ENCODE assay signal across 7 mouse cellular contexts in genomic region chr8:89040751-89041420, GRCm38 (mm10). TPM values are rescaled to one million over a fixed set of nuclear protein-coding genes. Genes with fewer than 3 reads are reported as not detected.
DNase-seq lines count a peak whose midpoint lies in the region; ATAC-seq and TF ChIP-seq lines count a peak whose summit lies in the region.

No protein-coding gene starts in this region.

- DNase-seq in ES-E14 (ENCODE audit: low read depth, low spot score), result no peak
- DNase-seq in liver, adult 2 months (ENCODE audit: extremely low read depth, low read depth, low spot score), result peak; percentile 83
- no peak for DNase-seq in cerebellum, adult 11-12 months

- ATAC-seq in hindbrain, embryonic 15.5 days (ENCODE audit: low FRiP score, low read depth), result no peak
- ATAC-seq in stomach, embryonic 16.5 days (ENCODE audit: insufficient read depth, low FRiP score), result no peak
- no peak for ATAC-seq in cerebellum, adult (ENCODE audit: insufficient number of reproducible peaks, low FRiP score, low TSS enrichment)

- 0 out of 2 replicates have a peak, but pooled peaks have one; percentile 0 for TF ChIP-seq CTCF in liver, adult 2 months (IDR thresholded peaks at IDR 0.05; ENCODE audit: low read depth, low read length)

- peaks cover 8 to 9% of the 10 kb centered on the region in 2 experiments for H3K4me1 ChIP-seq in ES-E14 (ENCODE audit: control insufficient read depth in 2 of 2, insufficient read depth in 2 of 2, low read length in 2 of 2, poor library complexity in 1 of 2)
- 0 out of 2 replicates have a peak, but pooled peaks cover 3% of the 10 kb centered on the region for H3K4me1 ChIP-seq in brown adipose tissue, adult 24 weeks (ENCODE audit: control insufficient read depth, insufficient read depth, insufficient read length, low read length)
- H3K4me1 ChIP-seq in hindbrain, embryonic 15.5 days (replicated peaks), result peaks cover 36% of the 10 kb centered on the region
- H3K4me1 ChIP-seq in liver, adult 2 months (ENCODE audit: control insufficient read depth, insufficient read depth, low read length), result peaks cover 19% of the 10 kb centered on the region
- H3K4me1 ChIP-seq in stomach, embryonic 16.5 days (ENCODE audit: control insufficient read depth, insufficient read depth, low read length), result peaks cover 28% of the 10 kb centered on the region

- H3K9ac ChIP-seq in ES-E14 (ENCODE audit: insufficient read depth, low read depth, low read length, poor library complexity, severe bottlenecking), result peak overlapping the region; percentile 99
- peak overlapping the region; percentile 48; the same call in 1 of the 2 replicates for H3K9ac ChIP-seq in hindbrain, embryonic 15.5 days
- H3K9ac ChIP-seq in liver, adult 2 months (ENCODE audit: low read depth, low read length), result peak overlapping the region; percentile 94
- H3K9ac ChIP-seq in stomach, embryonic 16.5 days (ENCODE audit: low read length), result peak overlapping the region; percentile 73

- H3K27me3 ChIP-seq in hindbrain, embryonic 15.5 days, result peaks cover 26% of the 10 kb centered on the region
- H3K27me3 ChIP-seq in liver, adult 2 months (ENCODE audit: control insufficient read depth, insufficient read depth, low read length), result no peaks in the 10 kb centered on the region
- peaks cover 72% of the 10 kb centered on the region for H3K27me3 ChIP-seq in stomach, embryonic 16.5 days (ENCODE audit: control insufficient read depth, insufficient read depth, low read length)

- TF ChIP-seq POLR2A in liver, adult 2 months (IDR thresholded peaks at IDR 0.05; ENCODE audit: extremely low read depth, insufficient read depth, low read length), result peak; percentile 54; the same call in 1 of the 2 replicates

- peak overlapping the region; percentile 85 to 98 for H3K4me3 ChIP-seq in ES-E14 (ENCODE audit: insufficient read depth in 1 of 2, low read depth in 1 of 2, low read length in 2 of 2, poor library complexity in 1 of 2, severe bottlenecking in 1 of 2)
- peak overlapping the region; percentile 56 for H3K4me3 ChIP-seq in brown adipose tissue, adult 24 weeks (ENCODE audit: insufficient read depth, low read depth, low read length)
- peak overlapping the region; percentile 50 for H3K4me3 ChIP-seq in hindbrain, embryonic 15.5 days
- H3K4me3 ChIP-seq in liver, adult 2 months (ENCODE audit: insufficient read depth, low read depth, low read length), result peak overlapping the region; percentile 96
- H3K4me3 ChIP-seq in stomach, embryonic 16.5 days (replicated peaks; ENCODE audit: low read length), result peak overlapping the region; percentile 55

- peaks cover 9% of the 10 kb centered on the region; the same call in 1 of the 2 replicates for H3K36me3 ChIP-seq in ES-E14 (ENCODE audit: control insufficient read depth, insufficient read depth, low read length, poor library complexity, severe bottlenecking)
- H3K36me3 ChIP-seq in hindbrain, embryonic 15.5 days, result no peaks in the 10 kb centered on the region
- no peaks in the 10 kb centered on the region for H3K36me3 ChIP-seq in liver, adult 2 months (ENCODE audit: control insufficient read depth, insufficient read depth, low read length)
- H3K36me3 ChIP-seq in stomach, embryonic 16.5 days (ENCODE audit: control insufficient read depth, insufficient read depth, low read length), result no peaks in the 10 kb centered on the region

- WGBS in hindbrain, embryonic 15.5 days, result 2% methylated on average over 40 of the region's 40 CpGs
- 2% methylated on average over 40 of the region's 40 CpGs for WGBS in liver, adult 2 months
- 7% methylated on average over 40 of the region's 40 CpGs for WGBS in stomach, embryonic 16.5 days

- in situ Hi-C loops in ES-E14 (cut with MboI; ENCODE audit: low sequenced_read_pairs in 2 of 2, unreplicated experiment in 2 of 2), result no loop called here

- H3K9me3 ChIP-seq in ES-E14 (ENCODE audit: control insufficient read depth, insufficient read depth, low read depth, low read length), result no peaks in the 10 kb centered on the region
- no peaks in the 10 kb centered on the region for H3K9me3 ChIP-seq in hindbrain, embryonic 15.5 days
- H3K9me3 ChIP-seq in stomach, embryonic 16.5 days (replicated peaks; ENCODE audit: control insufficient read depth, low read length), result no peaks in the 10 kb centered on the region

- peak overlapping the region; percentile 69 for H3K4me2 ChIP-seq in hindbrain, embryonic 15.5 days
- peak overlapping the region; percentile 92 for H3K4me2 ChIP-seq in stomach, embryonic 16.5 days (ENCODE audit: low read depth, low read length)

- H3K79me2 ChIP-seq in liver, adult 2 months (ENCODE audit: control insufficient read depth, insufficient read depth, low read length), result peaks cover 2% of the 10 kb centered on the region; the same call in 1 of the 2 replicates

- H3K27ac ChIP-seq in ES-E14 (ENCODE audit: insufficient read depth, low read depth, low read length, poor library complexity, severe bottlenecking), result peak overlapping the region; percentile 100
- H3K27ac ChIP-seq in brown adipose tissue, adult 24 weeks (replicated peaks; ENCODE audit: low read depth, low read length), result no peak overlapping the region
- H3K27ac ChIP-seq in hindbrain, embryonic 15.5 days (replicated peaks), result peak overlapping the region; percentile 83
- H3K27ac ChIP-seq in liver, adult 2 months (replicated peaks; ENCODE audit: insufficient read depth, low read depth, low read length), result peak overlapping the region; percentile 99
- H3K27ac ChIP-seq in stomach, embryonic 16.5 days (ENCODE audit: low read length), result no peak overlapping the region

TF ChIP-seq in ES-E14, 5 proteins besides CTCF, POLR2A, EP300 and RAD21:
- TF ChIP-seq HCFC1 (IDR thresholded peaks at IDR 0.05; ENCODE audit: borderline replicate concordance, insufficient read depth, low read length), result 0 out of 2 replicates have a peak, but pooled peaks have one; percentile 21
- no peak for TF ChIP-seq ZC3H11A (IDR thresholded peaks at IDR 0.05; ENCODE audit: borderline replicate concordance, low read depth, low read length)

RNA-seq across cellular contexts. Expression of gene Sall1, which starts 3.1 kb away (rescaled TPM):
- 22.5 and 26.4 TPM in 2 replicates for total RNA-seq in ES-E14 (2012; rRNA removed)
- not detected in 2 replicates for polyA plus RNA-seq in brown adipose tissue, adult 24 weeks (2012; ENCODE audit: insufficient read depth, insufficient read length, missing spikeins)
- polyA plus RNA-seq in hindbrain, embryonic 15.5 days (2015; fragmentation: Nextera tagmentation; extraction: Ambion mirVana), result 6.0 and 8.1 TPM in 2 replicates
- total RNA-seq in liver, adult 2 months (2014; rRNA removed), result 6.2 and 9.5 TPM in 2 replicates
- 19.4 and 22.7 TPM in 2 replicates for polyA plus RNA-seq in liver, adult 2 months (2012; rRNA removed)
- polyA plus RNA-seq in stomach, embryonic 16.5 days (2015; fragmentation: Nextera tagmentation; extraction: Ambion mirVana), result 1.1 and 1.5 TPM in 2 replicates

Comparison
In these comparisons a context has a peak if more than half of its experiments do, and no peak if none do; other contexts are left out.
1. H3K27ac ChIP-seq: peak in ES-E14 (single experiment), hindbrain, embryonic 15.5 days (single experiment) and liver, adult 2 months (single experiment); none in brown adipose tissue, adult 24 weeks (single experiment) and stomach, embryonic 16.5 days (single experiment).
2. H3K9ac ChIP-seq: peak in every context shown above with its lines; median percentile 99 in ES-E14; 94 in liver, adult 2 months; 73 in stomach, embryonic 16.5 days; 48 in hindbrain, embryonic 15.5 days.
3. Peak in every context shown above with its lines, with median percentiles within 50 percentile points of each other: H3K4me3 ChIP-seq.